Mouse (Mus musculus) ES-CJ7 (cell line): ENCODE data around the gene Gm21488.
"Not testable (repeated sequence)": the region's sequence is repeated elsewhere in the genome, so short reads cannot be mapped to it uniquely, and the experiment has no call there.

Experiments used
- DNase-seq: peaks from one replicate; pipeline ENCODE4 v3.0.0; 2011; ENCODE audit warnings: low read depth, low spot score

The Gm21488 gene

DNA sequence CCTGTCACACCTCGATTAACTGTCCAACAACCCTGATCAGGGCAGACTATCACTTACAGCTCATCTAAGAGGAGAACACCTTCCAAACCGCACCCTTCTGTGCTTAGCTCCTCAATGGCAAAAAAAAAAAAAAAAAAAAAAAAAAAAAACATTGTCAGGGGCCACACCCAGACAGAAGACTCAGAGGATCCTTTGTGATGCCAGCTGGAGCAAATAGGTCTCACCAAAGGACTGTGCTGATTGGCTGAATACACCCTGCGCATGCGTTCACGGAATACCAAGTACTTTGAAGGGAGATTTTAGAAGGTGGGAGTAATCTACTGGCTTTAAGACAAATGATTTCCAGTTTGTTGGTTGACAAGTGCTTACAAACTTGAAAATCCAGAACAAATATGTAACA lies at the start of gene Gm21488:
TSS of gene Gm21488 (minus strand) at position 101 of the 400 bp plus-strand sequence.
- not testable (repeated sequence) for DNase-seq
